Mouse (Mus musculus): ENCODE measurements around the gene Mgll. TPM values are rescaled to one million over a fixed set of nuclear protein-coding genes. Genes with fewer than 3 reads are reported as not detected.

Mgll gene
- polyA plus RNA-seq, 1 experiment, result 19.9 TPM

DNA sequence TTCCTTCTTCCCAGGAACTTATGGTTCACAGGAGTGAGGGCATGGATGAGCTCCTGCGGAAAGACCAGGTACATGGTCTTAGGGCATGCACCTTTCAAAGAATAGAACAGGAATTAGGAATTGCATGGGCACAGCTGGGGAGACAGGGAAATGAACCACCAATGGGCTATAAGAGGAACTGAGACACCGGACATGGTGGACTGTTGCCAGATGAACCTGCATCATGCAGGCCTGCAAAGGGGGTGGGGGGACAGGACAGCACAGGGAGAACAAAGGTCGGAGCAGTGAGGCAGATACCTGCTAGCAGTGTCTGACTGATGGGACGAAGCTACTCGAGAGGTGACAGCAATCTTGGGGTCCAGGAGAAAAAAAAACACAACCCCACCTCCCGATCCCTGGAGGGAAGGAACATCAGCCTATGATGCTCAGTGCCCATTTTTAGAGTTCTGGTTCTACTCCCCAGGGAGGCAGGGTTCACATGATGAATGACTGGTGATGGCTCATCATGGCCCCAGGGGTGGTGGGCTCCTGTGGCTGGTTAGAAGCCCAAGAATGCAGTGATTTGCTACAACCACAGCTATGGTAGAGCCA is 106.0 kb downstream of the Mgll start:
- no peak overlapping the region for H3K4me3 ChIP-seq (ENCODE audit: insufficient read depth, low read length)
- TF ChIP-seq POLR2A (IDR thresholded peaks at IDR 0.05; ENCODE audit: low read depth, low read length), result no peak
- no peak for TF ChIP-seq CTCF (IDR thresholded peaks at IDR 0.05; ENCODE audit: borderline replicate concordance, insufficient read depth, low read length)
- H3K27ac ChIP-seq (ENCODE audit: insufficient read depth, low read length), result no peak overlapping the region
- H3K4me1 ChIP-seq (ENCODE audit: control insufficient read depth, insufficient read depth, low read length), result no peaks in the 10 kb centered on the region

GRCm38 (mm10) chr6:88831456-88831855 is 107.2 kb downstream of the Mgll start:
- Histone ChIP-seq H3K4me3 (ENCODE audit: insufficient read depth, low read length) (no peak overlapping the region), H3K27ac (ENCODE audit: insufficient read depth, low read length) (no peak overlapping the region), H3K4me1 (ENCODE audit: control insufficient read depth, insufficient read depth, low read length) (no peaks in the 10 kb centered on the region)
- peak; percentile 83 for TF ChIP-seq CTCF (IDR thresholded peaks at IDR 0.05; ENCODE audit: borderline replicate concordance, insufficient read depth, low read length)
- TF ChIP-seq POLR2A (IDR thresholded peaks at IDR 0.05; ENCODE audit: low read depth, low read length), result no peak

DNA sequence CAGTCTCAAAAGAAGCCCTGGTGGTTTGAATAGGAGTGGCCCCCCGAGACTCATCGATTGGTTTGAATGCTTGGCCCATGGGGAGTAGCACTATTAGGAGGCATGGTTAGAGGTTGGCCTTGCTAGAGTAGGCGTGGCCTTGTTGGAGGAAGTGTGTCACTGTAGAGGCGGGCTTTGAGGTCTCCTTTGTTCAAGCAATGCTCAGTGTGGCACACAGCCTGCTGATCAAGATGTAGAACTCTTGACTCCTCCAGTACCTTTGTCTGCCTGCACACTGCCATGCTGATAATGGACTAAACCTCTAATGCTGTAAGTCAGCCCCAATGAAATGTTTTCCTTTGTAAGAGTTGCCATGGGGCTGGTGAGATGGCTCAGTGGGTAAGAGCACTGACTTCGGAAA is 108.5 kb downstream of the Mgll start:
- Histone ChIP-seq H3K27ac (ENCODE audit: insufficient read depth, low read length) (no peak overlapping the region), H3K4me1 (ENCODE audit: control insufficient read depth, insufficient read depth, low read length) (no peaks in the 10 kb centered on the region), H3K4me3 (ENCODE audit: insufficient read depth, low read length) (no peak overlapping the region)
- TF ChIP-seq POLR2A (IDR thresholded peaks at IDR 0.05; ENCODE audit: low read depth, low read length) (no peak), CTCF (IDR thresholded peaks at IDR 0.05; ENCODE audit: borderline replicate concordance, insufficient read depth, low read length) (no peak)

- Histone ChIP-seq H3K27ac (ENCODE audit: insufficient read depth, low read length) (no peak overlapping the region), H3K4me3 (ENCODE audit: insufficient read depth, low read length) (no peak overlapping the region), H3K4me1 (ENCODE audit: control insufficient read depth, insufficient read depth, low read length) (no peaks in the 10 kb centered on the region)
- no peak for TF ChIP-seq CTCF (IDR thresholded peaks at IDR 0.05; ENCODE audit: borderline replicate concordance, insufficient read depth, low read length)
- TF ChIP-seq POLR2A (IDR thresholded peaks at IDR 0.05; ENCODE audit: low read depth, low read length), result no peak
Observed at GRCm38 (mm10) chr6:88833340-88834140, 109.3 kb downstream of the Mgll start.

DNA sequence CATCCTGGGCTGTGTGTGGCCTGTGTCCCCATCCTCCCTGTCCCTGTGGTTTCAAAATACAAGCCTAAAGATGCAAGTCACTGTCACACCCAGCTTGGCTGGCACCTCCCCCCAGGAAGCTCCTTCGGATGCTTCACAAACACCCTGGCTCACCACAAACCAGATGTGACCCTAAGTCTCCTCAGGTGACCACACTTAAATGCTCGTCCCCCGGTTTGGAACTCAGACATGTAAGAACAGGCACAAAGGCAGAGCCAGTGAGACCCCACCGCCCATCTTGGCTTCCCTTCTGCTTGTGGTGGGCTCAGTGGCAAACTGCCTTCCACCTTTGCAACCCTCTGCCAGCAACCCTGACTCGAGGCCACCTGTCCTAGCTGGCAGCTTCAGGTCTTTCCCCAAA is 110.8 kb downstream of the Mgll start:
- H3K27ac ChIP-seq (ENCODE audit: insufficient read depth, low read length), result no peak overlapping the region
- TF ChIP-seq POLR2A (IDR thresholded peaks at IDR 0.05; ENCODE audit: low read depth, low read length) (no peak), CTCF (IDR thresholded peaks at IDR 0.05; ENCODE audit: borderline replicate concordance, insufficient read depth, low read length) (no peak)
- no peaks in the 10 kb centered on the region for H3K4me1 ChIP-seq (ENCODE audit: control insufficient read depth, insufficient read depth, low read length)
- H3K4me3 ChIP-seq (ENCODE audit: insufficient read depth, low read length), result no peak overlapping the region

GRCm38 (mm10) chr6:88836178-88836819 is 112.1 kb downstream of the Mgll start:
- Histone ChIP-seq H3K27ac (ENCODE audit: insufficient read depth, low read length) (no peak overlapping the region), H3K4me3 (ENCODE audit: insufficient read depth, low read length) (no peak overlapping the region), H3K4me1 (ENCODE audit: control insufficient read depth, insufficient read depth, low read length) (no peaks in the 10 kb centered on the region)
- TF ChIP-seq CTCF (IDR thresholded peaks at IDR 0.05; ENCODE audit: borderline replicate concordance, insufficient read depth, low read length) (no peak), POLR2A (IDR thresholded peaks at IDR 0.05; ENCODE audit: low read depth, low read length) (no peak)

- Histone ChIP-seq H3K27ac (ENCODE audit: insufficient read depth, low read length) (no peak overlapping the region), H3K4me3 (ENCODE audit: insufficient read depth, low read length) (no peak overlapping the region), H3K4me1 (ENCODE audit: control insufficient read depth, insufficient read depth, low read length) (no peaks in the 10 kb centered on the region)
- TF ChIP-seq CTCF (IDR thresholded peaks at IDR 0.05; ENCODE audit: borderline replicate concordance, insufficient read depth, low read length) (no peak), POLR2A (IDR thresholded peaks at IDR 0.05; ENCODE audit: low read depth, low read length) (no peak)
Observed at GRCm38 (mm10) chr6:88837999-88838398, 113.8 kb downstream of the Mgll start.

DNA sequence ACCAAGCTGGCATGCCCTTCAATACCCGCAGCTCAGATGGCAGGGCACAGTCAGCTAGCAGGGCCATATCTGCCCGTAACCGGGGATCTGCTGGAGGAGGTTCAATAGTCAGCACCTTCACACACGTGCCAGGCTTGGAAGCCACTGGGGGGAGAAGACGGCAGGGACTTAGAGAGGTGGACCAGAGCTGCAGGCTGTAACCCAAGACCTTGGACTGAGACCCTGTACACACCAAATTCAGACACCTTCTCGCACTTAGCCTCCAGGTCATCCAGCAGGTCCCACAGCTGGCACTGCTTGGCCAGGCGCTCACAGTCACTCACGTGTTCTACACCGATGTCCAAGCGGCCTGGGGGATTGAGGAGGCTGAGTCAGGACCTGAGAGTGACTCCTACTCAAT is 114.4 kb downstream of the Mgll start:
- TF ChIP-seq POLR2A (IDR thresholded peaks at IDR 0.05; ENCODE audit: low read depth, low read length) (no peak), CTCF (IDR thresholded peaks at IDR 0.05; ENCODE audit: borderline replicate concordance, insufficient read depth, low read length) (no peak)
- H3K4me3 ChIP-seq (ENCODE audit: insufficient read depth, low read length), result no peak overlapping the region
- no peaks in the 10 kb centered on the region for H3K4me1 ChIP-seq (ENCODE audit: control insufficient read depth, insufficient read depth, low read length)
- no peak overlapping the region for H3K27ac ChIP-seq (ENCODE audit: insufficient read depth, low read length)

GRCm38 (mm10) chr6:88839135-88839970 is 115.1 kb downstream of the Mgll start:
- no peaks in the 10 kb centered on the region for H3K4me1 ChIP-seq (ENCODE audit: control insufficient read depth, insufficient read depth, low read length)
- no peak overlapping the region for H3K27ac ChIP-seq (ENCODE audit: insufficient read depth, low read length)
- no peak overlapping the region for H3K4me3 ChIP-seq (ENCODE audit: insufficient read depth, low read length)
- TF ChIP-seq POLR2A (IDR thresholded peaks at IDR 0.05; ENCODE audit: low read depth, low read length) (no peak), CTCF (IDR thresholded peaks at IDR 0.05; ENCODE audit: borderline replicate concordance, insufficient read depth, low read length) (no peak)
